Mouse (Mus musculus) neural tube, embryonic 11.5 days (tissue): ENCODE results near the gene 9930022D16Rik. TPM values are rescaled to one million over a fixed set of nuclear protein-coding genes. Genes with fewer than 3 reads are reported as not detected.

ENCODE experiments used
- ATAC-seq: fragments of 200-750 bp; cut with Nextera tagmentation; 2 replicates; pipeline ENCODE4 v1.8.0; 2017; ENCODE audit warnings: moderate number of reproducible peaks, mild to moderate bottlenecking, moderate TSS enrichment, moderate library complexity; ENCODE audit not compliant: insufficient read depth, low FRiP score, low TSS enrichment
- DNase-seq: peaks from one replicate; pipeline ENCODE4 v3.0.0-alpha.2; 2015; ENCODE audit warnings: low spot score
- H3K27ac ChIP-seq: fragments of 300-500 bp; sonication (generic); 2 replicates; pipeline ENCODE4 v1.5.1; 2014; ENCODE audit warnings: low read depth, mild to moderate bottlenecking, low read length
- H3K27me3 ChIP-seq: fragments of 300-500 bp; sonication (generic); 2 replicates; pipeline ENCODE4 v1.6.1; 2014; ENCODE audit warnings: mild to moderate bottlenecking, low read length, mixed read lengths; ENCODE audit not compliant: control insufficient read depth, insufficient read depth
- H3K36me3 ChIP-seq: fragments of 300-500 bp; sonication (generic); 2 replicates; pipeline ENCODE4 v1.6.1; 2014; ENCODE audit warnings: mild to moderate bottlenecking, low read length, moderate library complexity, mixed read lengths; ENCODE audit not compliant: control insufficient read depth, insufficient read depth
- H3K4me1 ChIP-seq: fragments of 300-500 bp; sonication (generic); 2 replicates; pipeline ENCODE4 v1.6.1; 2014; ENCODE audit warnings: low read length, mixed read lengths; ENCODE audit not compliant: control insufficient read depth, insufficient read depth
- H3K4me2 ChIP-seq: fragments of 300-500 bp; sonication (generic); 2 replicates; pipeline ENCODE4 v1.6.1; 2014; ENCODE audit warnings: low read depth, mild to moderate bottlenecking, moderate library complexity
- H3K4me3 ChIP-seq: fragments of 300-500 bp; sonication (generic); 2 replicates; pipeline ENCODE4 v1.5.1; 2014; ENCODE audit warnings: low read depth, low read length
- H3K9ac ChIP-seq: fragments of 300-500 bp; sonication (generic); 2 replicates; pipeline ENCODE4 v1.6.1; 2014; ENCODE audit warnings: mild to moderate bottlenecking, low read length
- H3K9me3 ChIP-seq: fragments of 300-500 bp; sonication (generic); 2 replicates; pipeline ENCODE4 v1.6.1; 2016; ENCODE audit warnings: low read length; ENCODE audit not compliant: control insufficient read depth
- WGBS: fragments of 180-500 bp; shearing (Covaris S2); extraction: QIAGEN DNeasy Blood & Tissue Kit; methylation state at CpG from one replicate; pipeline ENCODE4 v1.1.7; 2014; 5-methylcytosine and 5-hydroxymethylcytosine counted together
- polyA plus RNA-seq: library from polyadenylated mRNA; unstranded; fragments of >200 nt; fragmentation: Nextera tagmentation; extraction: Ambion mirVana; gene quantifications from 2 replicates; pipeline ENCODE4 v1.2.1, GENCODE M21; 2014

The 9930022D16Rik gene
- polyA plus RNA-seq, 1 experiment from 2014 or later, result not detected

DNA sequence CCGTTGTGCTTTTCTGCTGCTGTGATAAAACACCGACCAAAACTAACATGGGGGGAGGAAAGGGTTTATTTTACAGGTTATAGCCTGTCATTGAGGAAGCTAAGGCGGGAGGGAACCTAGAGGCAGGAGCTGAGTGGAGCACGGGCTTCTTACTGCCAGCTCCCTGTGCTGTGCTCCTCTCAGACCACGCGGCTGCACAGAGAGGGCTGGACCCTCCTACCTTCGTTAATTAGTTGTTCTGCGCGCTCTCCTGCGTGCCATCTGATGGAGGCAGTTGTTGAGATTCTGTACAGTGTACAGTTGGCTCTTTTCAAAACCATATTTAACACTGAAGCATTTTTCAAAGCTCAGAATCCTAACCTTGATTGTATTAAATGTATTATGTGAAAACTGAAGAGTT, 36.2 kb upstream of the 9930022D16Rik start:
- 48% methylated on average over 10 of the region's 10 CpGs for WGBS
- Histone ChIP-seq H3K9me3 (no peaks in the 10 kb centered on the region), H3K9ac (no peak overlapping the region), H3K4me1 (peaks cover 9% of the 10 kb centered on the region; the same call in 1 of the 2 replicates), H3K27ac (no peak overlapping the region), H3K4me2 (no peak overlapping the region), H3K27me3 (no peaks in the 10 kb centered on the region), H3K36me3 (no peaks in the 10 kb centered on the region), H3K4me3 (no peak overlapping the region)
- DNase-seq, result no peak
- no peak for ATAC-seq

DNA sequence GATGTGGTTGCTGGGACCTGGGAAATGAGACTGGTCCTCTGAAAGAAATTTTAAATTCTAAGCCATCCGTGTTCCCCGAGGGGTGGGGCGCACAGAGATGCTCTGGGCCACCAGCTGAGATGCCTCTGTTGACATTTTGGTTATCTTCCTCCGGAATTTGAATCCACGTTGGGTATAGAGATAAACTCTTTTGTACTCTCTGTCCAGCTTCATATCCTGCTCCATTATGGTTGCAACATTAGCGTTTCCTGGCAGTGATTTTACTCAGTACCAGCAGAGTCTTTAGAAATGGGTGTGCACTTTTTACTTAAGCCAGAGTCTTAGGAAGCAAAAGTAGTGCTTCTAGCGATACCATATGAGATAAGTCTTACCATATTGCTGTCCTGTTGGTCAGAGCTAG, 35.7 kb upstream of the 9930022D16Rik start:
- Histone ChIP-seq H3K36me3 (no peaks in the 10 kb centered on the region), H3K4me3 (no peak overlapping the region), H3K27ac (no peak overlapping the region), H3K27me3 (no peaks in the 10 kb centered on the region), H3K9me3 (no peaks in the 10 kb centered on the region), H3K4me2 (no peak overlapping the region), H3K9ac (no peak overlapping the region), H3K4me1 (peaks cover 9% of the 10 kb centered on the region; the same call in 1 of the 2 replicates)
- WGBS, result 81% methylated on average over 7 of the region's 7 CpGs
- ATAC-seq, result no peak
- DNase-seq, result no peak

DNA sequence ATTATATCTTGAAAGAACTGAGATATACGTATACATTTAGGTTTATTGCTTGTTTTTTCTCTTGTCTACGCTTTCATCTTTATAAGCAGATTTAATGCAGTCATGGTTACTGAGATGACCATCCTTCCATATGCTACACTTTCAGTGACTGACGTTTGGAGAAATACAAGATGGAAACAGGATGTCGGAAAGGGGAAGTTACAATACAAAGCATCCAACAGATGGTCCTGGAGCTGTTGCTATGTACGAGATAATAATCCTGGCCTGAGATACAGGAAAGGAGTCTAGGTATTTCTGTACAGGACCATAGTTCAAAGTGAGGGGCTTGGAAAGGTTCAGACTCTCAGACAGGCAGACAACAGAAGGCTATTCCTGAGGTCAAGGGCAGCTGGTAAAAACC, 33.1 kb upstream of the 9930022D16Rik start:
- H3K4me1 ChIP-seq, result peaks cover 9% of the 10 kb centered on the region; the same call in 1 of the 2 replicates
- no peak overlapping the region for H3K9ac ChIP-seq
- DNase-seq, result no peak
- ATAC-seq, result no peak
- 83% methylated on average over 5 of the region's 5 CpGs for WGBS
- no peaks in the 10 kb centered on the region for H3K9me3 ChIP-seq
- H3K27me3 ChIP-seq, result no peaks in the 10 kb centered on the region
- no peaks in the 10 kb centered on the region for H3K36me3 ChIP-seq
- H3K4me2 ChIP-seq, result no peak overlapping the region
- H3K4me3 ChIP-seq, result no peak overlapping the region
- H3K27ac ChIP-seq, result no peak overlapping the region

DNA sequence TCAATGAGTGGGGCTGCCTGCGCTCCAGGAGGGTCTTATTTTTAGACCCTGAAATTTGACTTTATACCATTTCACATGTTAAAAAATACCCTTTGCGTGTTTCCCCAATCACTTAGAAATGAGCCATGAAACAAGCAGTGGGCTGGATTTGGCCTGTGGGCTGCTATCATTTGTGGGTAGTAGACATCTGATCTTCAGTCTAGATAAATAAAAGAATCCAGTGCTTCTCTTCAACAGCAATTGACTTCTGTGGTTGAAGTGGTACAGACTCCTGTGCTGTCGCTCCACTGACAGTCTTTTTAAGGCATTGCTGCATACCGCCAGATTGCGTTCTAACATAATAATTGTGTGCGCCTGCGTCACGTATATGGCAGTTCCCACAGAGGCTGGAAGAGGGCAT, 28.4 kb upstream of the 9930022D16Rik start:
- 93% methylated on average over 8 of the region's 8 CpGs for WGBS
- no peak for DNase-seq
- Histone ChIP-seq H3K4me1 (no peaks in the 10 kb centered on the region), H3K27me3 (no peaks in the 10 kb centered on the region), H3K9ac (no peak overlapping the region), H3K4me2 (no peak overlapping the region), H3K27ac (no peak overlapping the region), H3K4me3 (no peak overlapping the region), H3K9me3 (no peaks in the 10 kb centered on the region), H3K36me3 (no peaks in the 10 kb centered on the region)
- ATAC-seq, result no peak

DNA sequence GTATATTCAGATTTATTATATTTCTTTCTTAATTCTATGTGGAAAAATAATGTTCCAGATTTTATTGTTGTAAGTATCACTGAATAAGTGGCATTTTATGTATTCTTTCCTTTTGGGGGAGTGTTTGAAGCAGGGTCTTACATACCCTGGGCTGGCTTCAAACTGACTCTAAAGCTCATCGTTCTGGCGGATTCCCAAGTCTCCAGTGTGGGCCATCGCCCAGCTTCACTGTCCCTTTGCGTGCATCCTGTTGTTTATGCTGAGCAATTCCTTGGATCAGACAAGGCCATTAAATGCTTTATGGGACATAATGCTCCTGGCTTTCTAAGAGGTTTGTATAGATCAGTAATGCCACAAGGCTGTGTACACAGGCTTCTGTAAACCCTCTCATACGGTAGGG, 24.7 kb upstream of the 9930022D16Rik start:
- WGBS, result 93% methylated on average over 5 of the region's 5 CpGs
- ATAC-seq, result no peak
- no peak overlapping the region for H3K9ac ChIP-seq

DNA sequence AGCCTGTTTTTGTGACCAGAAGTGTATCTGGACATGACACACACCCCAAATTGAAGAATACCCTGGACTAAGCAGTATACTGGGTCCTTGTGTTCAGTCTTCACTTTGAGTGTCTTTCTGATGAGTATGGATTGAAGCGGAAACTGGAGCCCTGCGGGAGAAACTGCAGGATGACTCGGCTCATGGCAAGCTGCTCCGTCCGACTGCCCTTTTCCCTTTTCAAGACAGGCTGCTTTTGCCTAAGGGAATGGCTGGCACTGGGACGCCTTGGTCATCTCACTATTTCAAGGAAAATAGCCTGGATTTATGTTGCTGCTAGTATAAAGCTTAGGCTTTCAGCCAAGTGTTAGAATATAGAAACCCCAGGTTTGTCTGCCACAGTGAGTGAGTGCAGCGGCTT, 22.5 kb upstream of the 9930022D16Rik start:
- Histone ChIP-seq H3K4me1 (no peaks in the 10 kb centered on the region), H3K4me3 (no peak overlapping the region), H3K27me3 (no peaks in the 10 kb centered on the region), H3K27ac (no peak overlapping the region), H3K36me3 (no peaks in the 10 kb centered on the region), H3K9ac (no peak overlapping the region), H3K9me3 (no peaks in the 10 kb centered on the region), H3K4me2 (no peak overlapping the region)
- no peak for ATAC-seq
- no peak for DNase-seq
- 85% methylated on average over 7 of the region's 7 CpGs for WGBS

More for the DNA sequence above, 24.7 kb upstream of the 9930022D16Rik start:
- no peaks in the 10 kb centered on the region for H3K9me3 ChIP-seq
- H3K4me3 ChIP-seq, result no peak overlapping the region
- H3K4me2 ChIP-seq, result no peak overlapping the region
- no peaks in the 10 kb centered on the region for H3K4me1 ChIP-seq
- no peak for DNase-seq
- H3K27me3 ChIP-seq, result no peaks in the 10 kb centered on the region
- H3K27ac ChIP-seq, result no peak overlapping the region
- no peaks in the 10 kb centered on the region for H3K36me3 ChIP-seq

DNA sequence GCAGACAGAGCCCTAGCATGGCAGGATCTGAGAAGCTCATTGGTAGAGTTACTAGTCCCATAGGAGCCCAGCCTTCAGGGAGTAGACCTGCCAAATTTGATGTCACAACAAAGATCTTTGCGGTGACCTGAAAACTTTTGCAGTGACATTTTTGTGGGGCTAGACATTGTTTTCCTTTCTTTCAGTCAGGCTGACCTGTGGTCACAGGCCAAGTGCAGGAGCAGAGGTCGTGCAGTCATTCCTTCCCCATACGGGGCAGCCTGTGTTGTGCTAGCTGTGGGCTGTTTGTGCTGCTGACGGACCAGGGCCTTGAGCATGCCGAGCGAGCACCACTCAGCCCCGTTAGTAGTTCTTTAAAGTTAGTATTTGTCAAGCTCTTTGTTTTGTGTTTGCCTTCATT, 22.0 kb upstream of the 9930022D16Rik start:
- Histone ChIP-seq H3K9me3 (no peaks in the 10 kb centered on the region), H3K36me3 (peaks cover 2% of the 10 kb centered on the region; the same call in 1 of the 2 replicates), H3K4me1 (no peaks in the 10 kb centered on the region), H3K9ac (no peak overlapping the region), H3K4me2 (no peak overlapping the region), H3K4me3 (no peak overlapping the region), H3K27ac (no peak overlapping the region), H3K27me3 (no peaks in the 10 kb centered on the region)
- DNase-seq, result no peak
- ATAC-seq, result no peak
- WGBS, result 58% methylated on average over 7 of the region's 7 CpGs

DNA sequence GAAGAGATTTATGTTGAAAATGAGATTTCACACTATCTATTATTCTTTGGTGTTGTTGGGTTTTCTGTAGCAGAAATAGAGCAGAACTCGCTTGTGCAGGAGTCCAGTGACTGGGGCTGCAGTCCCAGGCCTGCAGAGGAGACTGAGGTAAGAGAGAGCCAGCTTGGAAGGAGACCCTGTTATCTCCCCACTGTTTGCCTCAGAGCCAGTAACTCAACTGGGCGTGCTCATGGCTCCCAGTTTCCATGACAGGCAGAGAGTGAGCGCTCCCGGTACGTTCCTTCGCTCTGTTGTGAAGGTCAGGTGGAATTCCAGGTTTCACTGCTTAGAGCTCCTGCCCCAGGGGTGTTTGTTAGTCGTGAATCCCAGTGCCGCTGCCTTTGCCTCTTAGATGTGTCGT, 21.1 kb upstream of the 9930022D16Rik start:
- H3K4me1 ChIP-seq, result no peaks in the 10 kb centered on the region
- DNase-seq (no peak), ATAC-seq (no peak)
- H3K27ac ChIP-seq, result no peak overlapping the region
- no peaks in the 10 kb centered on the region for H3K27me3 ChIP-seq
- no peak overlapping the region for H3K4me3 ChIP-seq
- H3K4me2 ChIP-seq, result no peak overlapping the region
- H3K9me3 ChIP-seq, result no peaks in the 10 kb centered on the region
- 89% methylated on average over 9 of the region's 9 CpGs for WGBS
- no peak overlapping the region for H3K9ac ChIP-seq
- H3K36me3 ChIP-seq, result peaks cover 4% of the 10 kb centered on the region

DNA sequence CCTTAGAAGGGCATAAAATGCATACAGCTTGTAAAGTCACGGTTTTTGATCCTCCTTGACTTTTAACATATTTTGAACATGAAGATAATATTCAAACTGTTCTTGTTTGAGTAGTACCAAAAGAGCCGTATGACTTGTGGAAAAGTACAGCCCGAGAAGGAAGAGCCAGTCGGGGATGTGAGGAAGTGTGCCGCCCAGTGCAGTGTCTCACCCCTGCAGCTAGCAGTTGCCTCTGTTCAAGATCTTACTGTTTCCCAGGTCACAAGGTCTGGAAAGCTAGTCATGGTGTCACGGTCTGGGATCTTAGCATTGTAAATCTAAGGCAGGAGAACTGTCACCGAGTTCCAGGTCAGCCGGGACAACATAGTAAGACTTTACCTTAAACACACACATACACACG, 19.0 kb upstream of the 9930022D16Rik start:
- 81% methylated on average over 9 of the region's 9 CpGs for WGBS
- ATAC-seq (no peak), DNase-seq (no peak)
- Histone ChIP-seq H3K27ac (no peak overlapping the region), H3K27me3 (no peaks in the 10 kb centered on the region), H3K9me3 (no peaks in the 10 kb centered on the region), H3K4me2 (no peak overlapping the region), H3K36me3 (peaks cover 10% of the 10 kb centered on the region), H3K4me3 (no peak overlapping the region), H3K4me1 (no peaks in the 10 kb centered on the region), H3K9ac (no peak overlapping the region)
